Mouse (Mus musculus) A20 (cell line): ENCODE measurements around the gene Gm21708.
"Not testable (repeated sequence)": the region's sequence is repeated elsewhere in the genome, so short reads cannot be mapped to it uniquely, and the experiment has no call there.

ENCODE experiments used
- DNase-seq: peaks from one replicate; pipeline ENCODE4 v3.0.0-alpha.2; 2011; ENCODE audit warnings: low read depth, low spot score

The Gm21708 gene

DNA sequence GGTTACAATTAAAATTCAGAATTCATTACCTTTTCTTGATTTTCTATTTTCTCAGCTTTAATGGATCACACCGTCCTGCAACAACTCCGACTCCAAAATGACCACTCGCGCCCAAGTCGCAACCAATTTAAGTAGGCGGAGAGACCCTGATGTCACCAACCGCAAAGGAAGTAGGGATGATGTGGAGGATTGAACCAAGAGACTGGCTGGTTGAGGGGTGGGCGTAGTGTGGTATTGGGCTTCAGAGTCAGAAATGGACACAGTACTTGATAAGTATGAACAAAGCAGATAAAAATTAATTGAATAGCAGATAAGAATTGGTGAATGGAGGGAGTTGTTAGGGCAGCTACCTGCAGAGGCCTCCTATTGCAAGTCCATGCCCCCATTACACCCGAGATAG lies at the start of gene Gm21708, which contains the start of gene Gm21704:
Gene Gm21708 (minus strand): TSS at position 101 of the 400 bp plus-strand sequence.
Gene Gm21704 (minus strand): TSS at position 101 of the 400 bp plus-strand sequence.
- not testable (repeated sequence) for DNase-seq
